Comparison of ENCODE assay signal across 8 mouse cellular contexts in the genomic region with DNA sequence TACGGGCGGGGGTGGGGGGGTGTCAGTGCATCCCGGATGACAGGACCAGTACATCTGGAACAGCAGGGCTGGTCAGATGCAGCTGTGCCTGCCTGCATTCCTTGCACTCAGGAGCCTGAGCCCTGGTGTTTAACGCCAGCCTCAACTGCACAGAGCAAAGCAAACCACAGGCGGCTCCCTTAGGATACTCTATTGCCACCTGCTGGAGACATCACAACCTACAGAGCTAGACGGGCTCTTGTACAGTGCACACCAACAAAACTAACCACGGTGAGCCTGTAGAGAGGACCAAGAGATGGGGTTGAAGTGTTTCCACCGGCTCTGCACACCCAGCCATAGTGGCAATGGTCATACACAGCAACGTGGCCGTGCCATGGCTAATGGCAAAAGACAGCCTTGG. TPM values are rescaled to one million over a fixed set of nuclear protein-coding genes. Genes with fewer than 3 reads are reported as not detected.
DNase-seq lines count a peak whose midpoint lies in the region; ATAC-seq and TF ChIP-seq lines count a peak whose summit lies in the region.

No protein-coding gene starts in this region.

- TF ChIP-seq CTCF in ES-Bruce4 (IDR thresholded peaks at IDR 0.05; ENCODE audit: low read depth, low read length) = peak; percentile 48
- TF ChIP-seq CTCF in hindbrain, postnatal 0 days (IDR thresholded peaks at IDR 0.05; ENCODE audit: low read depth) = peak; percentile 82
- peak; percentile 87 for TF ChIP-seq CTCF in midbrain, postnatal 0 days (IDR thresholded peaks at IDR 0.05)

- no peak for ATAC-seq in CD4-positive, CD25-positive, alpha-beta regulatory T cell, adult 4 months
- peak; percentile 65; the same call in 1 of the 2 replicates for ATAC-seq in embryonic facial prominence, embryonic 12.5 days (ENCODE audit: insufficient number of reproducible peaks, insufficient read depth, low FRiP score, low TSS enrichment)
- peak; percentile 79 for ATAC-seq in hindbrain, postnatal 0 days
- ATAC-seq in midbrain, postnatal 0 days (ENCODE audit: low FRiP score) = peak; percentile 71; the same call in 1 of the 2 replicates

- no peaks in the 10 kb centered on the region for H3K4me1 ChIP-seq in ES-Bruce4 (ENCODE audit: control insufficient read depth, insufficient read depth, low read length)
- peaks cover 21% of the 10 kb centered on the region for H3K4me1 ChIP-seq in embryonic facial prominence, embryonic 12.5 days
- peaks cover 3% of the 10 kb centered on the region; the same call in 1 of the 2 replicates for H3K4me1 ChIP-seq in hindbrain, postnatal 0 days (ENCODE audit: insufficient read depth, low read length)
- H3K4me1 ChIP-seq in midbrain, postnatal 0 days (ENCODE audit: insufficient read depth, low read length) = no peaks in the 10 kb centered on the region

- no peak overlapping the region for H3K4me2 ChIP-seq in embryonic facial prominence, embryonic 12.5 days (replicated peaks)
- no peak overlapping the region for H3K4me2 ChIP-seq in hindbrain, postnatal 0 days (ENCODE audit: low read depth, low read length)
- no peak overlapping the region for H3K4me2 ChIP-seq in midbrain, postnatal 0 days (ENCODE audit: low read depth, low read length, poor library complexity, severe bottlenecking)

- H3K27me3 ChIP-seq in ES-Bruce4 (ENCODE audit: control insufficient read depth, insufficient read depth, low read length, poor library complexity, severe bottlenecking) = peaks cover 13% of the 10 kb centered on the region
- peaks cover 39% of the 10 kb centered on the region for H3K27me3 ChIP-seq in embryonic facial prominence, embryonic 12.5 days
- peaks cover 24% of the 10 kb centered on the region for H3K27me3 ChIP-seq in hindbrain, postnatal 0 days (ENCODE audit: insufficient read depth, low read length)
- peaks cover 38% of the 10 kb centered on the region for H3K27me3 ChIP-seq in midbrain, postnatal 0 days (ENCODE audit: insufficient read depth, low read length)

- no peak overlapping the region for H3K9ac ChIP-seq in ES-Bruce4 (ENCODE audit: low read depth, poor library complexity, severe bottlenecking)
- no peak overlapping the region for H3K9ac ChIP-seq in embryonic facial prominence, embryonic 12.5 days
- H3K9ac ChIP-seq in hindbrain, postnatal 0 days (replicated peaks; ENCODE audit: low read length) = no peak overlapping the region
- H3K9ac ChIP-seq in midbrain, postnatal 0 days (replicated peaks; ENCODE audit: low read length, poor library complexity, severe bottlenecking) = no peak overlapping the region

- H3K27ac ChIP-seq in ES-Bruce4 (ENCODE audit: insufficient read depth, low read length) = no peak overlapping the region
- H3K27ac ChIP-seq in embryonic facial prominence, embryonic 12.5 days = no peak overlapping the region
- H3K27ac ChIP-seq in hindbrain, postnatal 0 days = no peak overlapping the region
- H3K27ac ChIP-seq in midbrain, postnatal 0 days (ENCODE audit: low read depth, low read length) = no peak overlapping the region

- DNase-seq in CD4-positive, CD25-positive, alpha-beta regulatory T cell, adult 2 months (ENCODE audit: low read depth, low spot score) = peak; percentile 59
- DNase-seq in hindbrain, postnatal 0 days (ENCODE audit: low spot score) = peak; percentile 85
- peak; percentile 75 to 81 for DNase-seq in left cerebral cortex, postnatal 14 days (ENCODE audit: low spot score in 2 of 2)
- peak; percentile 82 for DNase-seq in midbrain, postnatal 0 days (ENCODE audit: low spot score)
- DNase-seq in thymus, postnatal 25 days = peak; percentile 42

- no peak for TF ChIP-seq EP300 in ES-Bruce4 (IDR thresholded peaks at IDR 0.05; ENCODE audit: insufficient read depth, low read depth, low read length)

- no peaks in the 10 kb centered on the region for H3K9me3 ChIP-seq in ES-Bruce4 (replicated peaks; ENCODE audit: control insufficient read depth, insufficient read depth, low read length, poor library complexity, severe bottlenecking)
- no peaks in the 10 kb centered on the region for H3K9me3 ChIP-seq in embryonic facial prominence, embryonic 12.5 days
- no peaks in the 10 kb centered on the region for H3K9me3 ChIP-seq in hindbrain, postnatal 0 days (ENCODE audit: low read length)
- H3K9me3 ChIP-seq in midbrain, postnatal 0 days (ENCODE audit: low read length) = no peaks in the 10 kb centered on the region

- TF ChIP-seq POLR2A in ES-Bruce4 (IDR thresholded peaks at IDR 0.05; ENCODE audit: insufficient read depth, low read length) = no peak

- no peaks in the 10 kb centered on the region for H3K36me3 ChIP-seq in ES-Bruce4 (ENCODE audit: control insufficient read depth, insufficient read depth, low read length, poor library complexity, severe bottlenecking)
- H3K36me3 ChIP-seq in embryonic facial prominence, embryonic 12.5 days = peaks cover 10% of the 10 kb centered on the region; the same call in 1 of the 2 replicates
- no peaks in the 10 kb centered on the region for H3K36me3 ChIP-seq in hindbrain, postnatal 0 days (ENCODE audit: insufficient read depth, low read length)
- H3K36me3 ChIP-seq in midbrain, postnatal 0 days (ENCODE audit: insufficient read depth, low read length) = no peaks in the 10 kb centered on the region

- 41% methylated on average over 10 of the region's 10 CpGs for WGBS in embryonic facial prominence, embryonic 12.5 days
- 36% methylated on average over 10 of the region's 10 CpGs for WGBS in hindbrain, postnatal 0 days
- WGBS in midbrain, postnatal 0 days = 40% methylated on average over 10 of the region's 10 CpGs

- H3K4me3 ChIP-seq in ES-Bruce4 (ENCODE audit: low read depth, low read length) = no peak overlapping the region
- H3K4me3 ChIP-seq in embryonic facial prominence, embryonic 12.5 days = no peak overlapping the region
- H3K4me3 ChIP-seq in hindbrain, postnatal 0 days (ENCODE audit: low read length) = no peak overlapping the region
- H3K4me3 ChIP-seq in midbrain, postnatal 0 days (ENCODE audit: low read depth, low read length) = no peak overlapping the region

- intact Hi-C loops in left cerebral cortex, postnatal 14 days (cut with DNase I) = loop anchor here (5.0 kb wide), 1 partner anchor 46 kb away; no protein-coding TSS in a partner anchor

RNA-seq across cellular contexts. Expression of gene Gm47841, which starts 9.0 kb away (rescaled TPM):
- not detected for polyA plus RNA-seq in CD4-positive, CD25-positive, alpha-beta regulatory T cell, adult 4 months (2017; shearing (Covaris generic))
- not detected in 2 replicates for polyA plus RNA-seq in ES-Bruce4 (2011; ENCODE audit: insufficient read depth, insufficient read length, low read depth, missing spikeins)
- polyA plus RNA-seq in embryonic facial prominence, embryonic 12.5 days (2016; fragmentation: Nextera tagmentation; extraction: Ambion mirVana) = not detected in 2 replicates
- not detected in 2 replicates for total RNA-seq in hindbrain, postnatal 0 days (2014; rRNA removed)
- not detected in 2 replicates for polyA plus RNA-seq in hindbrain, postnatal 0 days (2015; fragmentation: Nextera tagmentation; extraction: Ambion mirVana)
- not detected for total RNA-seq in left cerebral cortex, postnatal 14 days (2021)
- not detected in 2 replicates for total RNA-seq in midbrain, postnatal 0 days (2014; rRNA removed)
- not detected in 2 replicates for polyA plus RNA-seq in midbrain, postnatal 0 days (2015; fragmentation: Nextera tagmentation; extraction: Ambion mirVana)

RNA-seq across cellular contexts. Expression of gene Fignl2, which starts 22.1 kb away (rescaled TPM):
- not detected for polyA plus RNA-seq in CD4-positive, CD25-positive, alpha-beta regulatory T cell, adult 4 months (2017; shearing (Covaris generic))
- 25.6 and 27.4 TPM in 2 replicates for polyA plus RNA-seq in ES-Bruce4 (2011; ENCODE audit: insufficient read depth, insufficient read length, low read depth, missing spikeins)
- polyA plus RNA-seq in embryonic facial prominence, embryonic 12.5 days (2016; fragmentation: Nextera tagmentation; extraction: Ambion mirVana) = 0.36 and 0.38 TPM in 2 replicates
- 2.3 and 4.0 TPM in 2 replicates for total RNA-seq in hindbrain, postnatal 0 days (2014; rRNA removed)
- 0.10 and 0.11 TPM in 2 replicates for polyA plus RNA-seq in hindbrain, postnatal 0 days (2015; fragmentation: Nextera tagmentation; extraction: Ambion mirVana)
- 1 to 10 TPM in 1 of 2 experiments, under 1 TPM in 1; 0.99 to 1.5 TPM for total RNA-seq in left cerebral cortex, postnatal 14 days (2021)
- total RNA-seq in midbrain, postnatal 0 days (2014; rRNA removed) = 1.0 and 3.4 TPM in 2 replicates
- polyA plus RNA-seq in midbrain, postnatal 0 days (2015; fragmentation: Nextera tagmentation; extraction: Ambion mirVana) = 0.04 and 0.05 TPM in 2 replicates

RNA-seq across cellular contexts. Expression of gene Ankrd33, which starts 59.3 kb away (rescaled TPM):
- polyA plus RNA-seq in CD4-positive, CD25-positive, alpha-beta regulatory T cell, adult 4 months (2017; shearing (Covaris generic)) = not detected
- polyA plus RNA-seq in ES-Bruce4 (2011; ENCODE audit: insufficient read depth, insufficient read length, low read depth, missing spikeins) = not detected in 2 replicates
- not detected in 2 replicates for polyA plus RNA-seq in embryonic facial prominence, embryonic 12.5 days (2016; fragmentation: Nextera tagmentation; extraction: Ambion mirVana)
- not detected in 2 replicates for total RNA-seq in hindbrain, postnatal 0 days (2014; rRNA removed)
- polyA plus RNA-seq in hindbrain, postnatal 0 days (2015; fragmentation: Nextera tagmentation; extraction: Ambion mirVana) = not detected in 2 replicates
- total RNA-seq in left cerebral cortex, postnatal 14 days (2021) = under 1 TPM in 1 of 2 experiments, not detected in 1; 0.21 TPM
- not detected in 2 replicates for total RNA-seq in midbrain, postnatal 0 days (2014; rRNA removed)
- not detected in 2 replicates for polyA plus RNA-seq in midbrain, postnatal 0 days (2015; fragmentation: Nextera tagmentation; extraction: Ambion mirVana)

Comparison
In these comparisons a context has a peak if more than half of its experiments do, and no peak if none do; other contexts are left out.
1. RNA of gene Fignl2, which starts 22.1 kb away (polyA plus RNA-seq): 25.6 to 27.4 TPM in ES-Bruce4; 0.36 to 0.38 TPM in embryonic facial prominence, embryonic 12.5 days, 0.10 to 0.11 TPM in hindbrain, postnatal 0 days, 0.04 to 0.05 TPM in midbrain, postnatal 0 days and not detected in CD4-positive, CD25-positive, alpha-beta regulatory T cell, adult 4 months; every median in the first group is over 10 times any median in the second.
2. Peak in every context shown above with its lines, with median percentiles within 50 percentile points of each other: DNase-seq and CTCF ChIP-seq.